Mouse (Mus musculus) thymus, postnatal 10 days (tissue): ENCODE results near the gene Htr5b.

ENCODE experiments used
- DNase-seq, 2 experiments: peaks; one replicate each; pipeline ENCODE4 v3.0.0; 2021; ENCODE audit warnings: low spot score in 2 of 2

Gene Htr5b

DNA sequence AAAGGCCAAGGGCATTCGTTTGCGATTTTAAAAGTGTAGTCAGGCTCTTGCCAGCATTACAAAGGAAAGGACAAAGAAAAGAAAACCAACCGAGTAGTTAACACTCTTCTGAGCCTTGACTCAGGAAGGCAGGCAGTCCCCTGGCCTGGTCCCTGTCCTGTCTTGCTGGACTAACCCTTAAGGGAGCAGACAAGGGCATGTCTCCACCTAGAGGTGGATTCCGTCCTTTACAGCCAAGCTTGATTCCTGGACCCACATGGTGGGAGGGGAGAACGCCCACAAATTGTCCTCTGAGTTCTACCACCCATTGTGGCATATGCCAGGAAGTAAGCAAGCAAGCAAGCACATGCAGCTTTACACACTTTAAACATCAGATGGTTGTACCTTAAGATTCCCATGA is 38.0 kb downstream of the Htr5b start:
- DNase-seq = peak; percentile 49 to 63

DNA sequence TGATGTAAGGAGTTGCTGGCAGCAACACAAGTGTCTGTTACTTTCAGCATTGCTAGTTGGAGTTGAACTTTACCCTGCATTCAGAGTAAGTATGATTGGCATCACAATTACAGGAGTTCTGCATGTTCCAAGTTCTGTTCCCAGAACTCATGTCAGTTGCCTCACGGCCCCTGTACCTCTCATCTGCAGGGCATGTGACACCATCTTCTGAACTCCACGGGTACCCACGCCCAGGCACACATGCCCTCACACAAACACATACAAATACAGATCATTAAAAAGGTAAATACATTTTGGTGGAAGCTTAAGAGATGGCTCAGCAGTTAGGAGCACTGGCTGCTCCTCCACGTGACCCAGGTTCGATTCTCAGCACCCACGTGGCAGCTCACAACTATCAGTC is 41.5 kb downstream of the Htr5b start:
- DNase-seq = no peak

DNA sequence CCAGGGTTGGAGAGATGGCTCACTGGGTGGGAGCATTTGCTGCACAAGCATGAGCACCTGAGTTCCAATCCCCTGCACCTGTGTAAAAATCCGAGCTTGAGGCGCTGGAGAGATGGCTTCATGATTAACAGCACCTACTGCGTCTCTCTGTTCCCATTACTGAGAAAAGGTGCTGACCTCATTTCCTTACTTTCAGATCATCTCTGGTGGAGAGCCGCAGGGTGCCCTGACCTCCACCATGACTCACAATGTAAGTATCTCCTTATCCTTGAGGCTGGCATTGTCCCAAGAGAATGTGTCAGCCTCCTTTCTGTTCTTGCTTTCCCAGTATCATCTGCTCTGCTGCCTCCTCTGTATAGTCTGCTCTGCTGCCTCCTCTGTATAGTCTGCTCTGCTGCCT is 45.2 kb downstream of the Htr5b start:
- DNase-seq = no peak

DNA sequence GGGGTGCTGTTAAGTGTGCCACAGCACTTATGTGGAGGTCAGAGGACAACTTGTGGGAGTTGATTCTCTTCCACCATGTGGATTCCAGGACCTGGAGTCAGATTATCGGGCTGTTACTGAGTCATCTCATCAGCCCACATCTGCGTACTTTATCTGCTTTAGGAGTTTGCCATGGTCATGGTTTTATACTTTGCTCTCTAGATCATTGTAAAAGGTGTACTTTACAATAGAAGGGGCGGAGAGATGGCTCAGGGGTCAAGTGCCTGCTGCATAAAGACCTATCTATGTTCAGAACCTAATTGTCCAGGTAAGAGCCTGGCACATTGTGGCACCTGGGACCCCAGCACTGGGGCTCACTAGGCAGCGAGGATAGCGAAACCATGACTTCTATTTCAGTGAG is 48.9 kb downstream of the Htr5b start:
- no peak for DNase-seq

DNA sequence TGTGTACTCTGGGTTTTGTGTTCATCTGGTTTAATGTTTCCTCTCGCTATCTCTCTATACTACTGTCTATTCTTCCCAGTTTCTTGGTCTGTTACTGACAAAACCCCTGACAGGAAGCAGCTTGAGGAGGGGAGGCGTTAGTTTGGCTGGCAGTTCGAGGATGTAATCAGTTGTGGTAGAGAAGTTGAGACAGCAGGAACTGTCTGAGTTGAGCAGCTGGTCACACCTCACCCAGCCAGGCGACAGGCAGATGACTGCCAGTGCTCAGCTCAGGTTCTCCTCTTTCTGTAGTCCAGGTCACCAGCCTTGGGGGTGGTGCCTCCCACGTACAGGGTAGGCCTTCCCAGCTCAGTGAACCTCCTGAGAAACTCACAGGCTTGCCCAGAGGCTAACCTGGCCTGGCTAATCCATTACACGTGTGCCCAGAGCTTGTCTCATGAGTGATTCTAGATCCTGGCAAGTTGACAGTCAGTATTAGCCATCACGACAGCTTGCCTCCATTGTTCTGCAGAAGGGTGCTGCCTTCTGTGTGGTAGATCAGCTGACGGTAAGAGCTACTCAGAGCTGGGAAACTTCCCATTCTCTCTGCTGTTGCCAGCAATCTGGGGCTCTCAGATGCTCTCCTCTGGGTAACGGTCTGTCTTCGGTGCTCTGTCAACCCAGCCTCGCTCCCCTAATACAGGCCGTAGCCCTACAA is 49.8 kb downstream of the Htr5b start:
- peak; percentile 63 to 75 for DNase-seq

DNA sequence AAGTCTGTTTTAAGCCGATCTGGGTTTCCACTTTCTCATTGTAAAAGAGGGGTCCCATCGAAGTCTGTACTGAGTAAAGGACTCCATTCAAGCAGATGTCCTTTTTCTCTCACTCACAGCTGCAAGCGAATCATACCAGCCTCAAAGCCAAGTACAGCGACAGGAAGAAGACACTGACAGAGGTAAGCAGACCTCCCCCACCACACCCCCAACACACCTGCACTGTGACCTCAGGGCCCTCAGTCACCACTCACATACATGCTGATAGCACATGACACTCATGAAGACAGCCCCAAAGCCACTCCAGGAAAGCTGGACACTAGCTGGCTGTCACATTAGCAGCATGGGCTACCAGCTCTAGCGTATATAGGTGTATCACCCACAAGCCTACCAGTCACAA is 50.5 kb downstream of the Htr5b start:
- peak; percentile 76 to 86 for DNase-seq

DNA sequence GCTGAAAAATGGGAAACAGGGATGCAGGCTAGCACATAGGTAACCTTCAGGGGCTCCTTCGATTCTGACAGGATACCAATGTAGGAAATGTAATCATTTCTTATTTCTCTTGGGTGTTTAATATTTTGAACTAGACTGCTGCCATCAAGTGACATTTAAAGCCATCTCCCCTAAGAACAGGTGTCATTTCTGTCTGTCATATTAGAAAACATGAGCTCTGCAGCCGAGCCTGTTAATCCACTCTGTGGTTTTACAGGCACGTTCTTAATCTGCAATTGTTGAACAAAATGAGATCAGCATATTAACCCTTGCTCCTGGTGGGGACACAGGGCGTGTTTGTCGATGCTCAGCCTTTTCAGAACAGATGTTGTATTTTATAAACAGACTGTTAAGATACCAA is 56.8 kb downstream of the Htr5b start:
- DNase-seq = no peak

DNA sequence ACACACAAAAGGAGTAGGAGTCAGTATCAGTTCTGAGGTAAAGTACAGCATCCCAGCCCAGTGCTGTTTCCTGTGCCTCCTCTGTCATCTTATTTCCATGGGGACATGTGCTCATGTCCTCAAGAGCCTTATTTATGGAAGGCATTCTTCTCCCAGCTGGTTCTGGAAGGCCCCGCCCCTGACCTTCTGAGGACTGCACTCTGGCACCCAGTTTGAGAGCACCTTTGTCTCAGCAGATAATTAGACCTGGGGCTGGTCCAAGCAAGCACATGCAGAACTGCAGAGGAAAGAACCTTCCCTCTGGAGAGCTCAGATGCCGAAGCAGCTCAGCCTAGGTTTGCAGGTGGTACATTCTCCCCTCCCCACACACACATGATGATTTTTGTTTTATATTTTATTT is 60.0 kb downstream of the Htr5b start:
- no peak for DNase-seq

DNA sequence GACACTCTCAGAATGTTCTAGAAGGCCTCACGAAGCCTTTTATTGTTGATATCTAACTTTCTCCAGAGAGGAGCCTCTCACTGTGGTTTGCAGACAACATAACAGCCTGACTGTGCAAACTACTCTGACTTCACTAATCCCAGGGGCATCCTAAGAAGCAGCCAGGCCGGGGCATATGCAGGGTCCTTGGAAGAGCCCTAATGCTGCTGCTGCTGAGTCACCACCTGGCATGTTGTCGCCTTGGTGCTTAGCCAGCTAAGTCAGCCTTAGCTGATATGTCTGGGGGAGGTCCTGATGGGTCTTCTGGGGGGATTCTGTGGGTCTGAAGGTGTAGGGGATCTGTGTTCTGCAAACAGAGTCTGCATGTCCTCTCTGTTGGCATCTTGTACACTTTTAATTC is 62.0 kb downstream of the Htr5b start:
- DNase-seq = no peak

DNA sequence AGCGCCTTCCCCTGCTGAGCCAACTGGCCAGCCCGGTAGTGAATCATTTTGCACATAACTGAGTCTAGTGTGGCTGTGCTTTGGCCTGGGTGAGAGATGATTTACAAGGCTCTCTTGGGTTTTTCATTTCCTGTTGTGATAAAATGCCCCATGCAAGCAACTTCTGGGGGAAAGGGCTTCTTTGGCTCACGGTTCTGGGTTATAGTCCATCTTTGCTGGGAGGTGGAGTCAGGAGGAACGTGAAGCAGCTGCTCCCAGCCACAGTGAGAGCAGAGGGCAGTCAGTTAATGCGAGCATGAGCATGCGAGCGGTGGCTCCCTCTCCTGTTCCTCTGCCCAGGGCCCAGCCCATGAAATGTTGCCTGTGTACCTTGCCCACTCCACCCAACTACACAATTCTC is 64.5 kb downstream of the Htr5b start:
- DNase-seq = no peak

DNA sequence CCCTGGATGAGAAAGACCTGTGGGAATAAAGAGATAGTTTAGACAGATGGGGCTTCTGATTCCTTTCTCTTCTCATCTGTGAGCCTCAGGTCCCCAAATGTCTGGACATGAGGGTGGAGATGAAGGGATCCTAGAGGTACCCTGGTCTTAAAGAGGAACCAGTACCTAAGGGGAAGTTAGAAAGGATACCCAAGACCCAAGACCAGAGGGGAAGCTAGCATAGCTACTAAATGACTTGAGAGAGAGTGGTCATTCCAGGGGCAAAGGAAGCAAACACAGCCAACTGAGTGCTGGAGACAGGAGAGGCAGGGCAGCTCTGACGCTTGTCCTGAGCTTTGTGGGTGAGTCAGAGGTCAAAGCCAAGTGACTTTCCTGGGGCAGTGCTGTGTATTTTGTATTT is 65.6 kb downstream of the Htr5b start:
- no peak for DNase-seq

DNA sequence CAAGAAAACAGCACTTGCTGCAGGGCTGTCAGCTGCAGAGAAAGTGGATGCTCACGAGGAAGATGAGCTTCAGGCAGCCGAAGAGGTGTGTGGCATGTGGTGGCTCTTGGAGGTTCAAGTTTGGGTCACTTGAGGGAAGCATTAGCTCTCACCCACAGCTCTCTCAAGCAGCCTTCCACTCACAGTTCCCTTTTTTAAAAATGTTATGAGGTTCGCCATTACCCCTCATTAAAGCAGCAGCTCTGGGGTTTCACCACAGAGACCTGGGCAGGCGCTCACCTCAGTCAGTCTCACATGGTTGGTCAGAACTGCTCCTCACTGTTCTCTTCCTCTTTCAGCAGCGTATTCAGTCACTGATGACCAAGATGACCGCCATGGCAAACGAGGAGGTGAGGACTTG is 66.4 kb downstream of the Htr5b start:
- no peak for DNase-seq

DNA sequence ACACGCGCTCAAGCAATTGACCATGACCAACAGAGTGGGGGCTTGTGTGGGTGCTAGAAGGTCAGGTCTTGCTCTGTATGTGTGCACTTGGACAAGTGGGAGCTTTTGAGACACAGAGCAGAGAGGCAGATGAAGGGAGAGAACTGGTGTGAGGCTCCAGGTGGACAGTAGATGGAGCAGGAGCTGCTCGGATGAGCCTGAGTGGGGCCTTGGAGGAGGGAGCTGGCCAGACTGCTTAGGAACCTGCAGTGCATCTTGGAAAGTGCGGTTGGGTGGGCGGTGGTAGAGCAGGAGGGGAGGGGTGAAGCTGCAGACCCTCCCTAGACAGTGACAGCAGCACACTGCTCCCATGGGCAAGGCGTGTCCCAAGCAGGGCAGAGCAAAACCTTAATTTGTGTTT is 68.2 kb downstream of the Htr5b start:
- no peak for DNase-seq
